Mouse (Mus musculus): Measurements from ENCODE around the gene Ifi209. TPM values are rescaled to one million over a fixed set of nuclear protein-coding genes. Genes with fewer than 3 reads are reported as not detected.
A peak's percentile ranks its signal among the peaks of the same experiment; 100 is the strongest.
"Not testable (repeated sequence)": the region's sequence is repeated elsewhere in the genome, so short reads cannot be mapped to it uniquely, and the experiment has no call there.

The Ifi209 gene
- 2.4 and 2.5 TPM in 2 replicates for polyA plus RNA-seq (2015; fragmentation: Nextera tagmentation; extraction: Ambion mirVana)

DNA sequence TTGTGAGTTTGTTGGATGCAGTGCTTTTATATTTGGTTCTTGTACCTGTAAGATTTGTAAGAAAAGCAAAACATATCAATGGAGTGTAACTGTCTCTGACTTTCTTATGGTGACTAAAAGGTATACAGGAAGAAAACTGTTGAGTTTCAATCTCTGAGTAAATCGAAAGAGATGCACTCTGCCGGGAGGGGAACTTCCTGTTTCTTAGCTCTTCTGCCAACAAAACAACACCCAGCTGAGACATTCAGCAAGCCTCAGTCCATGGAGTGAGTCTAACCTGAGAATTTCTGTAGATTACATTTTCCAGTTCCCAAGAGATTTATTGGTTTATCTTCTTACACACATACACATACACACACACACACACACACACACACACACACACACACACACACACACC, at the start of gene Ifi209:
Gene Ifi209 (plus strand): TSS at position 296 of the 400 bp plus-strand sequence.
- H3K9ac ChIP-seq (replicated peaks); H3K4me1 ChIP-seq (ENCODE audit: insufficient read depth); H3K4me2 ChIP-seq (ENCODE audit: low read depth, low read length); H3K9me3 ChIP-seq (ENCODE audit: low read length); H3K36me3 ChIP-seq (replicated peaks; ENCODE audit: insufficient read depth, low read length); H3K4me3 ChIP-seq (ENCODE audit: low read depth, low read length); DNase-seq; H3K27me3 ChIP-seq (ENCODE audit: insufficient read depth, low read length): not testable (repeated sequence)
- 0 out of 2 replicates have a peak within 1 kb of the TSS, but pooled peaks have one; percentile 39 for H3K27ac ChIP-seq (ENCODE audit: low read depth)
- peak; percentile 55 for ATAC-seq
- 27% methylated on average over 2 of the region's 2 CpGs for WGBS (ENCODE audit: insufficient replicate concordance)

DNA sequence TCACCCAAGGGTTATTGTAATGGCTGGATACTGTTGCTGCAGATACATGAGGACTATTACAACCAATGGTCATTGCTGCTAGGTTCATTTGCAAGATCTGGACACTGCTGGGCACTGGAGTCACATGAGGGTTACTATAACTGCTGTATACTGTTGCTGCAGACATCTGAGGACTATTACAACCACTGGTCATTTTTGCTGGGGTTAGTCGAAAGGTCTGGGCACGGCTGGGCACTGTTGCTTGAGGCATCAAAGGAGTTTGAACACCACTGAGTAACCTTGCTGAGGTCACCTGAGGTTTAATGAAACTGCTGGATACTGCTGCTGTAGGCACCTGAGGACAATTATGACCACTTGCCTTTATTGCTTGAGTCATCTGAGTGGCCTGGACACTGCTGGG, 41.0 kb upstream of the Ifi209 start:
- H3K36me3 ChIP-seq (replicated peaks; ENCODE audit: insufficient read depth, low read length); H3K4me2 ChIP-seq (ENCODE audit: low read depth, low read length); ATAC-seq; H3K4me3 ChIP-seq (ENCODE audit: low read depth, low read length); H3K9me3 ChIP-seq (ENCODE audit: low read length); DNase-seq; H3K9ac ChIP-seq (replicated peaks); H3K4me1 ChIP-seq (ENCODE audit: insufficient read depth); H3K27ac ChIP-seq (ENCODE audit: low read depth); H3K27me3 ChIP-seq (ENCODE audit: insufficient read depth, low read length): not testable (repeated sequence)
- WGBS (ENCODE audit: insufficient replicate concordance) = 78% methylated on average over 2 of the region's 2 CpGs

DNA sequence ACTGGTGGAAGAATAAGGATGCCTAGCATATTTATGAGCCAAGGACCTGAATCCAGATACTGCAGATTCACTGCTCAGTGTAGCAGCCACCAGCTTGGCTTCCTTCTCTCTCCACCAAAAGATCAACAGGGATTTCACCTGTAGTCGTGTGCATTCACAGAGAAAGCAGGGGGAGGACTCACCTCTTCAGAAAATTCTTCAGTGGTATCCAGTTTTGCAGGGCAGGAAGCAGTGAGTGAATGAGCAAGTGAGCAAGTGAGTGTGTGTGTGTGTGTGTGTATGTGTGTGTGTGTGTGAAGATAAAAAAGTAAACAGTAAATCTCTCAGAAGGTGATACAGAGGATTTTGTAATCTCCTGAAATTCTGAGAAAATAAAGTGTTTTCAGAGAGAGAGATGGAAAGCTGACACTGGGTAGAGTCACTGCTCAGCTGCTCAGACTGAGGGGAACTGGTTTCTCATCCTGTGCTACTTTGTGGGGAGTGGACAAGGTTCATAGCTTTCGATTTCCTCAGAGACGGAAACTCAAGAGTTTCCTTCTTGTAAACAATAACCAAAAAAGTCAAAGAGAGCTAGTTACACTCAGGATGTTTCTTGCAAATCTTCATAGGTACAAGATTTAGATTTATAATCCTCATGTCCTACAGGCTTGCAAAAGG, 31.8 kb upstream of the Ifi209 start, which contains the start of gene Ifi213:
Gene Ifi213 (minus strand): TSS at position 437 of the 657 bp plus-strand sequence.
- not testable (repeated sequence) for H3K9ac ChIP-seq (replicated peaks); H3K4me2 ChIP-seq (ENCODE audit: low read depth, low read length); H3K36me3 ChIP-seq (replicated peaks; ENCODE audit: insufficient read depth, low read length); H3K9me3 ChIP-seq (ENCODE audit: low read length); DNase-seq; H3K27ac ChIP-seq (ENCODE audit: low read depth); ATAC-seq; H3K4me3 ChIP-seq (ENCODE audit: low read depth, low read length); H3K27me3 ChIP-seq (ENCODE audit: insufficient read depth, low read length); H3K4me1 ChIP-seq (ENCODE audit: insufficient read depth)
- 51% methylated on average over 3 of the region's 3 CpGs for WGBS (ENCODE audit: insufficient replicate concordance)

DNA sequence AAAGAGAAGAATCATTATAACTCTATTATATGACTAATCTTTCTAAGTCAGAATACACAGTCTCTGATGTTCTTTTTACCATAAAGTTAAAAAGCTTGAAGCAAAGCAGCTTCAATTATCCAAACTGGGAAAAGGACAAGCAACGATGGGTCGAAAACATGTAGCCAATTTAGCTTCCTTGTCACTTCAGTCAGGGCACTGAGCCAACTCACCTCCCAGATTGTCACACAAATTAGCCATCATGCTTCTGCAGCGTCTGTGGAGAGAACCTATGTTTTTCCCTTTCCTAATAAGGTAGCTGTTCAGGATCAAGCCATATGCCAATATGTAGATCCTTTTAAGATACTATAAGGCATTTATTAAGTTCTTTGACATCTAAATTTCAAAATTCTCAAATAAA, 20.4 kb upstream of the Ifi209 start:
- not testable (repeated sequence) for H3K9ac ChIP-seq (replicated peaks); H3K4me2 ChIP-seq (ENCODE audit: low read depth, low read length); H3K36me3 ChIP-seq (replicated peaks; ENCODE audit: insufficient read depth, low read length); DNase-seq; H3K27ac ChIP-seq (ENCODE audit: low read depth); H3K27me3 ChIP-seq (ENCODE audit: insufficient read depth, low read length); H3K4me1 ChIP-seq (ENCODE audit: insufficient read depth); H3K4me3 ChIP-seq (ENCODE audit: low read depth, low read length); H3K9me3 ChIP-seq (ENCODE audit: low read length); ATAC-seq
- WGBS (ENCODE audit: insufficient replicate concordance) = 77% methylated on average over 3 of the region's 3 CpGs

DNA sequence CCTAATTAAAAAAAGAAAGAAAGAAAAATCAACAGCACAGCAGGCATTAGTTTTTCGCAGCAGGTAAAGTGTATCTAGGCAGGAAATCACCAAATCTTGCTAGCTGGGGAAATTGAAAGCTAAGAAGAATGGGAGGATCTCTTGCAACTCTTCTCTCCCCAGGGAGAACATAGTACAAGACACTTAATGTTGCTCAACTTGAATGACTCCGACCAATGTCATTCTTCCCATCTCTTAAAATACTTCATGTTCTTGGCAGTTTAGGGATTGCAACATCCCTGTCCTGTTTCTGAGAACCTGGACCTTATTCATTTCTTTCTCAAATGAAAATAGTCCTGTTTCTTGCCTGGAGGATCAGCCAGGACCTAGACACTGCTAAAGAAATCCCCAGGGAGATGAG, 8.5 kb upstream of the Ifi209 start:
- H3K27ac ChIP-seq (ENCODE audit: low read depth); H3K4me1 ChIP-seq (ENCODE audit: insufficient read depth); DNase-seq; H3K4me3 ChIP-seq (ENCODE audit: low read depth, low read length); H3K9me3 ChIP-seq (ENCODE audit: low read length); H3K36me3 ChIP-seq (replicated peaks; ENCODE audit: insufficient read depth, low read length); H3K4me2 ChIP-seq (ENCODE audit: low read depth, low read length); H3K9ac ChIP-seq (replicated peaks); H3K27me3 ChIP-seq (ENCODE audit: insufficient read depth, low read length); ATAC-seq: not testable (repeated sequence)
- WGBS (ENCODE audit: insufficient replicate concordance) = 61% methylated on average over 2 of the region's 2 CpGs

DNA sequence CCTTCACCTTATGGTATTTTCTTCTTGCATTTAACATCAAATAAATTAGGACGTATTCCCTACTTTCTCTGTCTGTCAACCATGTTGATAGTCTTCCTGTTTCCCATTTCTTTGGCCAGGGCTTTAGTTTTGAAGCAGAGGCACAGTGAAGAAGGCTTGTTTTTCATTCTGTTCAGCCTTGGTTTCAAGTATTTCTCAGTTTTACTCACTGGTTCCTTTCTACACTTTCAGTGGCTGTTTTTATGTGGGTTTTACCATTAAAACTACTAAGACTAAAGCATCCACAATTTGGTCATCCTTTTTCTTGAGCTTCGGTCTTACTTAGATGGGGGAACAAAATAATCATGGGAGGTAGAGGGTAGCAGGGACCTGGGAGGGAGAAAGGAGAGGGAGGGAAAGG, 6.7 kb upstream of the Ifi209 start:
- no peak overlapping the region for H3K9ac ChIP-seq (replicated peaks)
- WGBS (ENCODE audit: insufficient replicate concordance) = 68% methylated on average over 2 of the region's 2 CpGs
- H3K9me3 ChIP-seq (ENCODE audit: low read length) = no peaks in the 10 kb centered on the region
- ATAC-seq (no peak), DNase-seq (no peak)
- no peak overlapping the region for H3K4me3 ChIP-seq (ENCODE audit: low read depth, low read length)
- no peak overlapping the region for H3K4me2 ChIP-seq (ENCODE audit: low read depth, low read length)
- no peaks in the 10 kb centered on the region for H3K27me3 ChIP-seq (ENCODE audit: insufficient read depth, low read length)
- H3K4me1 ChIP-seq (ENCODE audit: insufficient read depth) = no peaks in the 10 kb centered on the region
- H3K36me3 ChIP-seq (replicated peaks; ENCODE audit: insufficient read depth, low read length) = no peaks in the 10 kb centered on the region
- TF ChIP-seq CTCF (IDR thresholded peaks at IDR 0.05; ENCODE audit: low read depth) (no peak), EP300 (IDR thresholded peaks at IDR 0.05; ENCODE audit: low read depth) (no peak)
- no peak overlapping the region for H3K27ac ChIP-seq (ENCODE audit: low read depth)

DNA sequence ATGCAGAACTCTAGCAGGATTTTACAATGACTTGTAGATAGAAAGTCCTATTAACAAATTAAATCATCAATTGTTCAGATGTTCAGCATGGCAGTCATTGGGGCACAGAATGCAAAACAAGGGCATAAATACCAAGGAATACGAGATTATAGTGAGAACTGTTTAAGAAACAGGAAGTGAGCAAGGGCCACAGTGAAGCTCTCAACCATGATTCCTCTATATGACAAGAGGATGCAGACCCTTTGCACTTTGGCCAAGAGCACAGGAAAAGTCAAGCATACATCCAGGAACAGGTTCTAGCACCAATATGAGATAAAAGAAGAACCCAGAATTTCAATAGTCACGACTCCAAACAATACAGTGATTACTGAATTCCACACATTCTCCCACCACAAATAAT, 4.0 kb upstream of the Ifi209 start:
- Histone ChIP-seq H3K27me3 (ENCODE audit: insufficient read depth, low read length) (no peaks in the 10 kb centered on the region), H3K9ac (replicated peaks) (no peak overlapping the region), H3K4me3 (ENCODE audit: low read depth, low read length) (no peak overlapping the region), H3K27ac (ENCODE audit: low read depth) (no peak overlapping the region), H3K9me3 (ENCODE audit: low read length) (no peaks in the 10 kb centered on the region), H3K4me1 (ENCODE audit: insufficient read depth) (no peaks in the 10 kb centered on the region), H3K36me3 (replicated peaks; ENCODE audit: insufficient read depth, low read length) (no peaks in the 10 kb centered on the region), H3K4me2 (ENCODE audit: low read depth, low read length) (no peak overlapping the region)
- WGBS (ENCODE audit: insufficient replicate concordance) = 31% methylated on average over 2 of the region's 2 CpGs
- no peak for TF ChIP-seq CTCF (IDR thresholded peaks at IDR 0.05; ENCODE audit: low read depth)
- no peak for TF ChIP-seq EP300 (IDR thresholded peaks at IDR 0.05; ENCODE audit: low read depth)
- DNase-seq = no peak
- ATAC-seq = 0 out of 2 replicates have a peak, but pooled peaks have one; percentile 31

All from liver, postnatal 0 days (tissue).